Mouse (Mus musculus) MEL (cell line): ENCODE results near the gene Aplp1. TPM values are rescaled to one million over a fixed set of nuclear protein-coding genes. Genes with fewer than 3 reads are reported as not detected.
A peak's percentile ranks its signal among the peaks of the same experiment; 100 is the strongest.

Experiments used
- DNase-seq: peaks from one replicate; pipeline ENCODE4 v3.0.0; 2011; ENCODE audit warnings: low read depth, low spot score
- H3K27ac ChIP-seq: 2 replicates; pipeline ENCODE4 v1.5.1; 2012; ENCODE audit warnings: low read depth, mild to moderate bottlenecking, control low read depth, low read length, moderate library complexity; ENCODE audit not compliant: control insufficient read depth
- H3K27me3 ChIP-seq, 2 experiments: fragments of 150-350 bp in 1 of 2; sonication (generic) in 1 of 2; 2 replicates each; pipeline ENCODE4 v1.6.1; 2012; ENCODE audit warnings: low read length in 2 of 2, mild to moderate bottlenecking in 2 of 2, improper control_type of control experiment in 1 of 2, moderate library complexity in 1 of 2; ENCODE audit not compliant: insufficient read depth in 2 of 2, control insufficient read depth in 1 of 2
- H3K36me3 ChIP-seq, 2 experiments: 2 replicates each; pipeline ENCODE4 v1.6.1; 2012 to 2014; ENCODE audit warnings: low read length in 2 of 2, improper control_type of control experiment in 1 of 2, inconsistent platforms in 1 of 2, mild to moderate bottlenecking in 1 of 2; ENCODE audit not compliant: insufficient read depth in 2 of 2, control insufficient read depth in 1 of 2
- H3K4me1 ChIP-seq, 2 experiments: fragments of 150-350 bp in 1 of 2; sonication (generic) in 1 of 2; 2 replicates each; pipeline ENCODE4 v1.6.1; 2012; ENCODE audit warnings: low read length in 2 of 2, improper control_type of control experiment in 1 of 2, mild to moderate bottlenecking in 1 of 2; ENCODE audit not compliant: insufficient read depth in 2 of 2, control insufficient read depth in 1 of 2
- H3K4me3 ChIP-seq, 2 experiments: fragments of 150-350 bp in 1 of 2; sonication (generic) in 1 of 2; 2 replicates each; pipeline ENCODE4 v1.5.1; 2012; ENCODE audit warnings: low read depth in 2 of 2, low read length in 2 of 2, mild to moderate bottlenecking in 2 of 2, moderate library complexity in 2 of 2, control low read depth in 1 of 2, improper control_type of control experiment in 1 of 2; ENCODE audit not compliant: control insufficient read depth in 1 of 2, insufficient read depth in 1 of 2
- H3K79me2 ChIP-seq: 2 replicates; pipeline ENCODE4 v1.6.1; 2012; ENCODE audit warnings: mild to moderate bottlenecking, low read length, moderate library complexity; ENCODE audit not compliant: control insufficient read depth, poor library complexity, insufficient read depth
- H3K9ac ChIP-seq: 2 replicates; pipeline ENCODE4 v1.6.1; 2012; ENCODE audit warnings: low read depth, mild to moderate bottlenecking, control low read depth, low read length, moderate library complexity; ENCODE audit not compliant: control insufficient read depth, poor library complexity, severe bottlenecking
- H3K9me3 ChIP-seq: fragments of 150-350 bp; sonication (generic); replicated peaks from 2 replicates; pipeline ENCODE4 v1.6.1; 2012; ENCODE audit warnings: mild to moderate bottlenecking, low read length, improper control_type of control experiment, moderate library complexity; ENCODE audit not compliant: insufficient read depth
- CHD2 ChIP-seq: IDR thresholded peaks from 2 replicates; pipeline ENCODE4 v1.6.1; 2011; ENCODE audit warnings: low read length, improper control_type of control experiment
- CTCF ChIP-seq, 3 experiments: IDR thresholded peaks in 2 of 3; conservative IDR thresholded peaks in 1 of 3; 2 replicates each; pipeline ENCODE4 v1.5.1; 2011 to 2012; ENCODE audit warnings: low read length in 3 of 3, low read depth in 2 of 3, mild to moderate bottlenecking in 2 of 3, improper control_type of control experiment in 1 of 3, inconsistent platforms in 1 of 3, mixed read lengths in 1 of 3, moderate library complexity in 1 of 3; ENCODE audit not compliant: control insufficient read depth in 1 of 3, insufficient read depth in 1 of 3, poor library complexity in 1 of 3, severe bottlenecking in 1 of 3
- ELF1 ChIP-seq: IDR thresholded peaks from 2 replicates; pipeline ENCODE4 v1.6.1; 2014; ENCODE audit warnings: low read depth, mild to moderate bottlenecking, inconsistent platforms, low read length, improper control_type of control experiment, moderate library complexity
- EP300 ChIP-seq, 2 experiments: IDR thresholded peaks; 2 replicates each; pipeline ENCODE4 v1.6.1; 2011; ENCODE audit warnings: improper control_type of control experiment in 2 of 2, low read length in 2 of 2, low read depth in 1 of 2, mild to moderate bottlenecking in 1 of 2
- ETS1 ChIP-seq: IDR thresholded peaks from 2 replicates; pipeline ENCODE4 v1.6.1; 2012; ENCODE audit warnings: low read depth, mild to moderate bottlenecking, inconsistent platforms, low read length, improper control_type of control experiment, moderate library complexity
- GABPA ChIP-seq: IDR thresholded peaks from 2 replicates; pipeline ENCODE4 v1.6.1; 2012; ENCODE audit warnings: low read depth, mild to moderate bottlenecking, inconsistent platforms, low read length, improper control_type of control experiment, moderate library complexity
- GATA1 ChIP-seq: IDR thresholded peaks from 2 replicates; pipeline ENCODE4 v1.6.1; 2011; ENCODE audit warnings: low read depth, low read length, improper control_type of control experiment
- HCFC1 ChIP-seq: IDR thresholded peaks from 2 replicates; pipeline ENCODE4 v1.6.1; 2012; ENCODE audit warnings: low read depth, mild to moderate bottlenecking, inconsistent platforms, low read length, improper control_type of control experiment, moderate library complexity
- JUND ChIP-seq: IDR thresholded peaks from 2 replicates; pipeline ENCODE4 v1.6.1; 2011; ENCODE audit warnings: low read depth, mild to moderate bottlenecking, improper control_type of control experiment, low read length
- MAX ChIP-seq: IDR thresholded peaks from 2 replicates; pipeline ENCODE4 v1.6.1; 2011; ENCODE audit warnings: low read length, improper control_type of control experiment
- MEF2A ChIP-seq: IDR thresholded peaks from 2 replicates; pipeline ENCODE4 v1.6.1; 2014; ENCODE audit warnings: low read depth, mild to moderate bottlenecking, inconsistent platforms, low read length, improper control_type of control experiment; ENCODE audit not compliant: poor library complexity, insufficient replicate concordance, severe bottlenecking; ENCODE audit errors: extremely low read depth
- MXI1 ChIP-seq: IDR thresholded peaks from 2 replicates; pipeline ENCODE4 v1.6.1; 2011; ENCODE audit warnings: mild to moderate bottlenecking, low read depth, low read length, improper control_type of control experiment
- MYB ChIP-seq: IDR thresholded peaks from 2 replicates; pipeline ENCODE4 v1.6.1; 2011; ENCODE audit warnings: mild to moderate bottlenecking, low read depth, low read length, improper control_type of control experiment
- MYC ChIP-seq: IDR thresholded peaks from 2 replicates; pipeline ENCODE4 v1.6.1; 2011; ENCODE audit warnings: low read depth, mild to moderate bottlenecking, low read length, improper control_type of control experiment, moderate library complexity
- NELFE ChIP-seq: IDR thresholded peaks from 2 replicates; pipeline ENCODE4 v1.6.1; 2011; ENCODE audit warnings: low read depth, low read length, improper control_type of control experiment
- NRF1 ChIP-seq: IDR thresholded peaks from 2 replicates; pipeline ENCODE4 v1.6.1; 2014; ENCODE audit warnings: low read depth, mild to moderate bottlenecking, inconsistent platforms, low read length, improper control_type of control experiment, moderate library complexity; ENCODE audit not compliant: poor library complexity, insufficient read depth, severe bottlenecking
- POLR2A ChIP-seq, 2 experiments: IDR thresholded peaks; 2 replicates each; pipeline ENCODE4 v1.6.1; 2011 to 2012; ENCODE audit warnings: low read length in 2 of 2, mild to moderate bottlenecking in 2 of 2, control low read depth in 1 of 2, improper control_type of control experiment in 1 of 2, low read depth in 1 of 2, moderate library complexity in 1 of 2; ENCODE audit not compliant: control insufficient read depth in 1 of 2, insufficient read depth in 1 of 2, poor library complexity in 1 of 2
- RCOR1 ChIP-seq: IDR thresholded peaks from 2 replicates; pipeline ENCODE4 v1.6.1; 2012; ENCODE audit warnings: low read depth, mild to moderate bottlenecking, inconsistent platforms, low read length, improper control_type of control experiment
- SIN3A ChIP-seq: IDR thresholded peaks from 2 replicates; pipeline ENCODE4 v1.6.1; 2012; ENCODE audit warnings: low read length, improper control_type of control experiment, inconsistent platforms
- TAL1 ChIP-seq: IDR thresholded peaks from 2 replicates; pipeline ENCODE4 v1.6.1; 2012; ENCODE audit warnings: mild to moderate bottlenecking, inconsistent platforms, low read length, moderate library complexity, mixed read lengths
- TBP ChIP-seq: IDR thresholded peaks from 2 replicates; pipeline ENCODE4 v1.8.0; 2011; ENCODE audit warnings: low read depth, low read length, improper control_type of control experiment
- TCF12 ChIP-seq: IDR thresholded peaks from 2 replicates; pipeline ENCODE4 v1.6.1; 2014; ENCODE audit warnings: low read depth, mild to moderate bottlenecking, inconsistent platforms, low read length, improper control_type of control experiment, moderate library complexity
- USF1 ChIP-seq: IDR thresholded peaks from 2 replicates; pipeline ENCODE4 v1.6.1; 2014; ENCODE audit warnings: low read depth, mild to moderate bottlenecking, inconsistent platforms, low read length, improper control_type of control experiment, moderate library complexity
- ZC3H11A ChIP-seq: IDR thresholded peaks from 2 replicates; pipeline ENCODE4 v1.6.1; 2012; ENCODE audit warnings: low read depth, mild to moderate bottlenecking, inconsistent platforms, low read length, improper control_type of control experiment
- ZKSCAN1 ChIP-seq: IDR thresholded peaks from 2 replicates; pipeline ENCODE4 v1.6.1; 2012; ENCODE audit warnings: low read depth, mild to moderate bottlenecking, inconsistent platforms, low read length, improper control_type of control experiment, moderate library complexity
- ZNF384 ChIP-seq: IDR thresholded peaks from 2 replicates; pipeline ENCODE4 v1.6.1; 2012; ENCODE audit warnings: low read depth, mild to moderate bottlenecking, inconsistent platforms, low read length, improper control_type of control experiment
- polyA plus RNA-seq, 2 experiments: library from polyadenylated mRNA; stranded (reverse) in 1 of 2; unstranded in 1 of 2; fragments of >175 nt in 1 of 2; fragments of >200 nt in 1 of 2; gene quantifications; 2 replicates each; pipeline versions ENCODE4 v1.2.1 to v1.2.4; 2012; ENCODE audit warnings: low replicate concordance in 2 of 2, low read depth in 1 of 2; ENCODE audit not compliant: insufficient read length in 2 of 2, insufficient read depth in 1 of 2, missing spikeins in 1 of 2
- total RNA-seq: library from RNA; depleted of rRNA; stranded (reverse); fragments of 300-350 nt; gene quantifications from 2 replicates; pipeline ENCODE4 v1.2.3, GENCODE M21; 2012

Gene Aplp1
- total and polyA plus RNA-seq, 3 experiments: 1.9 to 7.1 TPM; not detected in 1

GRCm38 (mm10) chr7:30394379-30394778, 51.0 kb downstream of the Aplp1 start:
- Histone ChIP-seq H3K27ac (peak overlapping the region; percentile 92), H3K4me3 (peak overlapping the region; percentile 5 to 44; a peak in 3 of 4 replicates), H3K36me3 (no peaks in the 10 kb centered on the region; a peak in 1 of 4 replicates), H3K4me1 (peaks cover 0 to 19% of the 10 kb centered on the region in 2 experiments; a peak in 2 of 4 replicates), H3K9ac (peak overlapping the region; percentile 69), H3K79me2 (no peaks in the 10 kb centered on the region), H3K27me3 (no peaks in the 10 kb centered on the region), H3K9me3 (no peaks in the 10 kb centered on the region)
- TF ChIP-seq ETS1 (peak; percentile 66), ELF1 (0 out of 2 replicates have a peak, but pooled peaks have one; percentile 54), EP300 (IDR thresholded peaks at IDR 0.05; ENCODE audit: low read depth in 1 of 2, low read length in 2 of 2) (peak; percentile 46 to 66; a peak in 3 of 4 replicates), TBP (peak; percentile 78), SIN3A (peak; percentile 71; the same call in 1 of the 2 replicates), MYB (no peak), GATA1 (peak; percentile 39; the same call in 1 of the 2 replicates), MYC (peak; percentile 94), POLR2A (IDR thresholded peaks at IDR 0.05; ENCODE audit: control insufficient read depth in 1 of 2, insufficient read depth in 1 of 2, low read depth in 1 of 2, low read length in 2 of 2, poor library complexity in 1 of 2) (peak in 1 of 2 experiments; percentile 69; a peak in 2 of 4 replicates), CTCF (IDR thresholded peaks at IDR 0.05 in 2 of 3, conservative IDR thresholded peaks at IDR 0.05 in 1 of 3; ENCODE audit: control insufficient read depth in 1 of 3, insufficient read depth in 1 of 3, low read depth in 2 of 3, low read length in 3 of 3, poor library complexity in 1 of 3, severe bottlenecking in 1 of 3) (no peak), MXI1 (peak; percentile 83; the same call in 1 of the 2 replicates), NRF1 (0 out of 2 replicates have a peak, but pooled peaks have one; percentile 41), HCFC1 (peak; percentile 61), TAL1 (no peak), MAX (peak; percentile 69)
- peak; percentile 90 for DNase-seq

GRCm38 (mm10) chr7:30393631-30394030, 51.7 kb downstream of the Aplp1 start:
- TF ChIP-seq MAX: no peak
- no peak for TF ChIP-seq EP300 (IDR thresholded peaks at IDR 0.05; ENCODE audit: low read depth in 1 of 2, low read length in 2 of 2)
- no peak for TF ChIP-seq RCOR1
- no peak for TF ChIP-seq NRF1
- TF ChIP-seq TCF12: no peak
- TF ChIP-seq ZNF384: no peak
- no peak for TF ChIP-seq GABPA
- TF ChIP-seq MEF2A: no peak
- no peak for TF ChIP-seq GATA1
- TF ChIP-seq SIN3A: no peak
- no peak for TF ChIP-seq ZKSCAN1
- TF ChIP-seq NELFE: no peak
- TF ChIP-seq POLR2A (IDR thresholded peaks at IDR 0.05; ENCODE audit: control insufficient read depth in 1 of 2, insufficient read depth in 1 of 2, low read depth in 1 of 2, low read length in 2 of 2, poor library complexity in 1 of 2): no peak
- no peak for TF ChIP-seq ZC3H11A
- no peak for TF ChIP-seq USF1
- no peak for TF ChIP-seq TAL1
- TF ChIP-seq JUND: no peak
- TF ChIP-seq MYB: no peak
- TF ChIP-seq CHD2: no peak
- no peaks in the 10 kb centered on the region; a peak in 1 of 4 replicates for H3K36me3 ChIP-seq
- H3K9me3 ChIP-seq: no peaks in the 10 kb centered on the region
- peak overlapping the region; percentile 69; the same call in 1 of the 2 replicates for H3K9ac ChIP-seq
- peaks cover 0 to 19% of the 10 kb centered on the region in 2 experiments; a peak in 2 of 4 replicates for H3K4me1 ChIP-seq
- no peaks in the 10 kb centered on the region for H3K79me2 ChIP-seq
- DNase-seq: no peak
- H3K27ac ChIP-seq: peak overlapping the region; percentile 92
- H3K27me3 ChIP-seq: no peaks in the 10 kb centered on the region
- H3K4me3 ChIP-seq: no peak overlapping the region; a peak in 1 of 4 replicates
